Mouse (Mus musculus): ENCODE measurements around the gene Bhlhb9. TPM values are rescaled to one million over a fixed set of nuclear protein-coding genes. Genes with fewer than 3 reads are reported as not detected.
A peak's percentile ranks its signal among the peaks of the same experiment; 100 is the strongest.

Bhlhb9 gene
- total RNA-seq, 1 experiment from 2014 or later, result 20.3 TPM

DNA sequence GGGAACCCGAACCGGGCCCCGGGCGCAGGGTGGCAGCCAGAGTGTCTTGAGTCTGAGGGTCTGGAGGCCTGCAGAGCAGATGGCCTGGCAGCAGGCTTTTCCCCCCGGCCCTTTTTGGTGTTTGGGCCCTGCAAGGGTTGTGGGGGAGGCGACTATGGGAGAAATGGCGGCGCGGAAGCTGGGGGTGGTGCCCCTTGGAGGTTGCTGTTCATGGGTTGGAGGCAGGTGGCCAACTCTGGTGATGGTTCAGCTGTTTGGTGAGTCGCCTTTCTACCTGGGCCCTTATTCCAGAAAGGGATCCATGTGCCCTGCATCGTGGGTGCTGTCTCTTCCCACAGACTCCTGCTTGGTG lies 88.8 kb downstream of the Bhlhb9 start:
- peak; percentile 14 for DNase-seq

DNA sequence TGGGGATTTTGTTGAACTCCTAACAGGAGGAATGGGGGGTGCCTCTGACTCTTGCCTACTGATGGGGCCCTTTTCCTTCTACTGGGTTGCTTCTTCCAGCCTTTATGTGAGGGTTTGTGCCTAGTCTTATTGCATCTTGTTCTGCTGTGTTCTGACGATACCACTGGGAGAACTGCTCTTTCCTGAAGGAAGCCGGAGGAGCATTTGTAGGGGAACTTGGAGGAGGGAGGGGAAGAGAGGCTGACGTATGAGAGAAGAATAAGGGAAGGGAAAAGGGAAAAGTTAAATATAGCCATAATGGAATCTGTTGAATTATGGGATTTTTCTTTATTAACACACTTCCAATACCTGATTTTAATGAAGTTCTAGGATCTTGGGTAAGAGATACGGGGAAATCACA lies 119.2 kb downstream of the Bhlhb9 start:
- no peak for DNase-seq

DNA sequence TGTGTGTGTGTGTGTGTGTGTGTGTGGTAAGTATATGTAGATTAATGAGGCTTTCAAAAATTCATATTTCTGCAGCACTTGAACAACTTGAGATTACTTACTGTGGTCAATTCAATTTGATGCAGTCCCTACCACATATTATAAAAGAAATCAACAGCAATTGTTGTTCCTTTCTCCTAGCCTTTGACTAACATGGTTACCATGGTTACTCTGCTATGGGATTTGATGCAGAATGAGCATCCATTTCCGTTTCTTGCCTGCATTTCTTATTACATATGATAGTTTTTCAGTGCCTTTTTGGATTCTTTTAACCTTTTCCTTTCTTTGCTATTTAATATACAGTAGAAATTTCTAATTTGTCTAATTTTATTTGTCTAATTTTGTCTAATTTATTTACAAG lies 119.7 kb downstream of the Bhlhb9 start:
- DNase-seq, result no peak

DNA sequence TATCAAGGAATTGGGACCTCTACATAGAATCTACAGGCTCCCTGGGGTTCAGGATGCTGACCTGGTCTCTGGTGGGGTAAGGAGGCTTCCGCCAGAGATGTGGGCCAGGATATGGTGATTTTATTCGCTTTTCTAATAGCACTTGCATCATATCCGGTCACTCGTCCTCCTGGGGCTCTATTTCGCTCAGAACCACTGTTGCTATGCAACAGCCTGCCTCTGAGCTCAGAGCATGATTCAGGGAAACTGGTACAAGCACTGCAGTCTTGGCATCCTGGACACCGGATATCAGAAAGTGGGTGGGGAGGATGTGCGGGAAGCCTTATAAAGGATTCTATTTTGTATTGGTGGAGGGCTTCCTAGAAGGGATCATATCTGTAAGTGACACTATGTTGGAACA lies 124.8 kb downstream of the Bhlhb9 start:
- no peak for DNase-seq

DNA sequence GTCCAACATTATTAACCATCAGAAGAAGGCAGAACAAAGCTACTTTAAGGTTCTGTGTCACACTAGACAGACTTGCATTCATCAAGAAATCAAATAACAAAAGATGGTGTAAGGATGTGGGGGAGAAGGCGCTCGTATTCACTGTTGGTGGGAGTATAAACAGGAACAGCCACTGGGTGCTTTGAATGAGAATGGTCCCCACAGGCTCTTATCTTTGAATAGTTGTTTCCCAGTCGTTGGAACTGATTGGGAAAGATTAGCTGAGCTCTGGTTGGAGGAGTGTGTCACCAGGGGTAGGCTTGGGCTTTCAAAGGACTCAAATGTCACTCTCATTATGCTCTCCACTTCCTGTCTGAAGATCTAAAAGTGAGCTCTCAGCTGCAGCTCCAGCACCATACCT lies 128.5 kb downstream of the Bhlhb9 start:
- no peak for DNase-seq

DNA sequence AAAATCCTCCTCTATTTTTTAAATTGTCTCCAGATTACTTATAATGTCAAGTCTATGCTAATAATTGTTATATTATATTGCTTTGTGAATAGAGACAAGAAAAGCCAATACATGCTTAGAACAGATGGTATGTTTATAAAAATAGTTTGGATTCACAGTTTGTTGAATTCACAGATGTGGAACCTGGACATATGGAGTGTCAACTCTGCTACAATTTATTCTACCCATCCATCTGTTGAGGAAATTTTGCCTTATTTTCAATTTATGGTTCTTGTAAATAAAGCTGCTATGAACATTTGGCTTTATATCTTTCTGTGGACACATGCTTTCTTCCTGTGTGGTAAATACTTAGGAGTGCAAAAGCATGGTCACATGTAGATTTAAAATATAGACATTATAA lies 131.2 kb downstream of the Bhlhb9 start:
- DNase-seq, result no peak

DNA sequence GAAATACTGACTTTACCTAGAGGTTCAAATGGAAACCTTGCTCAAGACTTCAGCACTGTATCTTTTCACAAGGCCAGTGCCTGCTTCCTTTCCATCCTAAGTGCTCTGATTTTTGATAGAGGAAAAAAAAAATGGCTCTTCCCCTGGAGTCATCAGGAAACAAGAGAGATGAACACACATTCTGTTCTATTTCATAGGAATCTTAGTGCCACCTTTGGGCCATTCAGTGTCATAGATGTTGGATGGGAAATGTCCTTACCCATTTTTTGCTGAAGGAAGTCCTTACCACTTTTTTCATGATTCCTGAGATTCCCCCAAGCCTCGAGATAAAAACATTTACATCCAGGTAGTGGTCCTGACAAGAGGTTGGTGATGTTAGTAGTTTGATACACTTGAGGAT lies 139.1 kb downstream of the Bhlhb9 start:
- no peak for DNase-seq

Small RNA genes within 50 kb of the gene (microRNA-seq; reads per million reads assigned to microRNA genes)
- 0 reads per million in 2 experiments for gene Mir1970

Other genes starting within 250 kb of the Bhlhb9 start
- not detected in 2 replicates for gene Nxf7, start 198.8 kb upstream of the Bhlhb9 start, total RNA-seq (2021)
- gene Prame, start 169.9 kb upstream of the Bhlhb9 start, total RNA-seq (2021), result not detected in 2 replicates
- gene Tcp11x2, start 103.8 kb upstream of the Bhlhb9 start, total RNA-seq (2021), result not detected in 2 replicates
- not detected in 2 replicates for gene Tmsb15a, start 72.3 kb upstream of the Bhlhb9 start, total RNA-seq (2021)
- 22.1 and 38.6 TPM in 2 replicates for gene Armcx5, start 54.9 kb upstream of the Bhlhb9 start, total RNA-seq (2021)
- 90.8 and 104 TPM in 2 replicates for gene Gprasp1, start 54.9 kb upstream of the Bhlhb9 start, total RNA-seq (2021)
- gene Gprasp2, start 41.4 kb downstream of the Bhlhb9 start, total RNA-seq (2021), result 28.2 and 29.4 TPM in 2 replicates
- gene Arxes2, start 196.2 kb downstream of the Bhlhb9 start, total RNA-seq (2021), result 23.5 and 25.4 TPM in 2 replicates
- gene Arxes1, start 235.8 kb downstream of the Bhlhb9 start, total RNA-seq (2021), result 4.0 and 5.5 TPM in 2 replicates

Measured in adrenal gland, postnatal 25 days (tissue).